Mouse (Mus musculus): Measurements from ENCODE around the gene Gnb3.

GRCm38 (mm10) chr6:124807986-124808357 lies 32.1 kb downstream of the Gnb3 start:
- TF ChIP-seq EP300 (IDR thresholded peaks at IDR 0.05; ENCODE audit: insufficient read depth, low read depth, low read length) (no peak), POLR2A (IDR thresholded peaks at IDR 0.05; ENCODE audit: insufficient read depth, low read length) (no peak)

Measured in ES-Bruce4 (cell line).